Mouse (Mus musculus): ENCODE results near the gene Mcm2. TPM values are rescaled to one million over a fixed set of nuclear protein-coding genes. Genes with fewer than 3 reads are reported as not detected.

Mcm2 gene
- polyA plus RNA-seq, 1 experiment = 45.7 TPM

DNA sequence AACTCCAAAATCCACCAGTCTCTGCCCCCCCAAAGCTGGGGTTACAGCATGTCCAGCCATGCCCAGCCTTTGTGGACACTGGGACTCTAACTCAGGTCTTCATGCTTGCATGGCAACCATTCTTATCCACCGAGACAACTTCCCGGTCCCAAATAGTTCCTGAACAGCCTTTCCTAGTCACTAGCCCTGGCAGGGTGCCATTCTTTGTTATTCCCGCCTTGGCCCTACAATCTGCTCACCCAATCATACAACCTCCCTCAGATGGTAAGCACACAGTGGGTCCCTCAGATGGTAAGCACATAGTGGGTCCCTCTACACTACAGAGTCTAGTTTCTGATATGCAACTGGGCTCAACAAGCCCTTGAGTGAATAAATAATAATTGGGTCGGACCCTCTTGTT is 28.0 kb downstream of the Mcm2 start:
- peak; percentile 56 for DNase-seq (ENCODE audit: low read depth)

DNA sequence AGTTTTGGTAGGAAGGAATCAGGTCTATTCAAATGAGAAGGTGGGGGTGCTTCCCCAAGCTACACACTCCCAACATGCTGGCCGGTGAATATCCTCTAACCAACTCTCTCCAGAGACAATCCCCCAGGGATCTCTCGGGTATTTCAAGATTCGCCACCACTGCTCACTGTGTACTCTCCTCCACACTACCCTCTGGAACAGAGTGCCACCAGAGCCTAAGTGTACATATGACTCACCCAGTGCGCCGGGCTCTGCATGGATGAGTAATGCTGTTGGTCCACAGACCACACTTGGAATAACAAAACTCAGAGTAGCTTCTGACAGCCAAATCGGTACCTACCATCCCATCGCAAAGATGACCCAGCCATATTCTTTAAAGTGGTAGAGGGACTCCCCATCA is 29.1 kb downstream of the Mcm2 start:
- no peak for DNase-seq (ENCODE audit: low read depth)
- no peak for TF ChIP-seq POLR2A (IDR thresholded peaks at IDR 0.05; ENCODE audit: borderline replicate concordance, extremely low read depth, insufficient read depth, insufficient read length, poor library complexity, severe bottlenecking)

More for the DNA sequence above, 28.0 kb downstream of the Mcm2 start:
- TF ChIP-seq CTCF (IDR thresholded peaks at IDR 0.05; ENCODE audit: borderline replicate concordance, extremely low read depth, insufficient read depth, insufficient read length) = no peak
- no peak for TF ChIP-seq POLR2A (IDR thresholded peaks at IDR 0.05; ENCODE audit: borderline replicate concordance, extremely low read depth, insufficient read depth, insufficient read length, poor library complexity, severe bottlenecking)

DNA sequence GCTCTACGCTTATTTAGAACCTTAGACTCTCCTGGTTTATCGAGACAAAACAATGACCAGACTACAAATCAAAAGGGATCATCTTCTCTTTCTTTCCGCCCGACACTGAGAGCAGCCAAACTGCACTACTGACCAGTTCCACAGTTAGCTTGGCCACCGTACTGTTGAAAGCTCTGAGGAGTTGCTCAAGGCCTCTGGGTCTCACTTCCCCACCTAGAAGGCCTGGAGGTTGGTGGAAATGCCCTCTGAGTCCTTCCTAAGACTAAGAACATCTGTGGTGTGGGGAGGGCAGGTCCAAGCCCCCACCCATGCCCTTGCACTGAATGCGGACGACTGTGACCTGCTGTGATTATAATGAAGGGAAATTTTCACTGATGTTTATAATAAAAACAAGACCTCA is 32.9 kb downstream of the Mcm2 start:
- DNase-seq (ENCODE audit: low read depth) = no peak
- TF ChIP-seq POLR2A (IDR thresholded peaks at IDR 0.05; ENCODE audit: borderline replicate concordance, extremely low read depth, insufficient read depth, insufficient read length, poor library complexity, severe bottlenecking) (no peak), CTCF (IDR thresholded peaks at IDR 0.05; ENCODE audit: borderline replicate concordance, extremely low read depth, insufficient read depth, insufficient read length) (no peak)

DNA sequence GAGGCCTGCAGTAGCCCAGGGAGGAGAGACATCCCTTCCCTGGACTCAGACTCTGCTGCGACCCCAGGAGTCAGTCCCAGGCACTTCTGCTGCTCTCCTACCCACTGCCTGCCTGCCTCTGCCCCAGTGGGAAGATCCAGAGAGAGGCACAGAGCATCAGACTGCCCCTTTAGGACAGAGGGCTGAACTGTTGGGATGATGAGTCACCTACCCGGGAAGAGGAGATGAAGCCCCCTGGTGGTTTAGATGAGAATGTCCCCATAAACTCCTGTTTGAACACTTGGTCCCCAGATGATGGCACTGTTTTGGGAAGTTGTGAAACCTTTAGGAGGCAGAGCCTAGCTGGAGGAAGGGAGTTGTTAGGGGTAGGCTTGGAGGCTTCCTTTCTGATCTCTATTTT is 37.7 kb downstream of the Mcm2 start:
- DNase-seq (ENCODE audit: low read depth) = peak; percentile 54
- peak; percentile 52; the same call in 1 of the 2 replicates for TF ChIP-seq CTCF (IDR thresholded peaks at IDR 0.05; ENCODE audit: borderline replicate concordance, extremely low read depth, insufficient read depth, insufficient read length)
- no peak for TF ChIP-seq POLR2A (IDR thresholded peaks at IDR 0.05; ENCODE audit: borderline replicate concordance, extremely low read depth, insufficient read depth, insufficient read length, poor library complexity, severe bottlenecking)

DNA sequence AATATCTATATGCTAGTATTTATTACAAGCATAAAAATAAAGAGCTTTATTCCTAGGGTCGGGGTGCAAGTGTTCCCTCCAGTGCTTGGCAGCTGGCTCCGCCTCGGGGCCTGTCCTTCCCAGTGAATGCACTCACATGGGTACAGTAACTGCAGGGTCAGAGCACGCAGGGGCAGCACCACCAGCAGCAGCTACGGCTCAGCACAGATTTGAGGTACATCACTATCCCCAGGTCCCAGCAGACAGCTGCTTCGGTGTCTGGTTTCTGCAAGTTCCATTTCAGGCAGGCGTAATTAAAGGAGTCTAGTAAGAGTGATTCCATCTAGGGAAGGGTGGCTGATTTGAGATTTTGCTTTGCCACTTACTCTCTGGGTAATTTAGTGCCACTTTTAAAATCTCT is 40.2 kb downstream of the Mcm2 start:
- no peak for TF ChIP-seq CTCF (IDR thresholded peaks at IDR 0.05; ENCODE audit: borderline replicate concordance, extremely low read depth, insufficient read depth, insufficient read length)
- no peak for TF ChIP-seq POLR2A (IDR thresholded peaks at IDR 0.05; ENCODE audit: borderline replicate concordance, extremely low read depth, insufficient read depth, insufficient read length, poor library complexity, severe bottlenecking)
- DNase-seq (ENCODE audit: low read depth) = no peak

DNA sequence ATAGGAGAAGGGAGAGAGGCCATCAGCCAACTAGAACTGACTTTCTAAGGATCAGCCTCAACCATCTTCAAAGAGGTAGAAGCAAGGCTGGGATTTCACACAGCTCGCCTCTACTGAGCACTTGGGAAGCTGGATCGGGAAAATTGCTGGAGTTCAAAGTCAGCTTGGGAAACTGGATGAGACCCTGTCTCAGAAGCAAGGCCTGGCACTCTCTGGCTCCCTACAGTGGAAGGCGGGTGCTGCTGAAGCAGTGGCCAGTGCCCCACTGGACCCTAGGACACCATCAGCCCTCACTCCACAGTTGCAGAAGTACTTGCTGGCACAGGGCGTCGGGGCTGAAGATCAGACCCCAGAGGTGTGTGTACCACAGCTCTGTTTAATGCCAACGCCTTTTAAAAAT is 40.8 kb downstream of the Mcm2 start:
- TF ChIP-seq POLR2A (IDR thresholded peaks at IDR 0.05; ENCODE audit: borderline replicate concordance, extremely low read depth, insufficient read depth, insufficient read length, poor library complexity, severe bottlenecking) (no peak), CTCF (IDR thresholded peaks at IDR 0.05; ENCODE audit: borderline replicate concordance, extremely low read depth, insufficient read depth, insufficient read length) (no peak)
- no peak for DNase-seq (ENCODE audit: low read depth)

DNA sequence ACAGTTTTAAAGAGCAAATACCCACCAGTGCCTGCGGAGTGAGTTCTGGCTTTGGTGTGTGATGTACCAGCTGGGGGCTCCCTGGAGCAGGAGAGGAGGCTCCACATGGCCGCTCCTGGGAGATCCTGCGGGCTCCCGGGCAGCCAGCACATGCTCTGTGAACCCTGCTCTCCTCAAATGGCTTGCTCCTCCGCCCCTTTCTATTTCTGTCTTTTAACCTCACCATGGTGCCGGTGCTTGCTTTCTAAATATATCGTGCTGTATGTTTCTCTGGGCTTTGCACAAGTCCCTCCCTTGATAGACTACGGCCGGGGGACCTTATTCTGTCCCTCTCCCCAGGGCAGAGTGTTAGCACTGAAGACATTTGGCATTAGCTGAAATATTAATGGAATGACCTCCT is 41.3 kb downstream of the Mcm2 start:
- TF ChIP-seq POLR2A (IDR thresholded peaks at IDR 0.05; ENCODE audit: borderline replicate concordance, extremely low read depth, insufficient read depth, insufficient read length, poor library complexity, severe bottlenecking) (no peak), CTCF (IDR thresholded peaks at IDR 0.05; ENCODE audit: borderline replicate concordance, extremely low read depth, insufficient read depth, insufficient read length) (no peak)
- no peak for DNase-seq (ENCODE audit: low read depth)

DNA sequence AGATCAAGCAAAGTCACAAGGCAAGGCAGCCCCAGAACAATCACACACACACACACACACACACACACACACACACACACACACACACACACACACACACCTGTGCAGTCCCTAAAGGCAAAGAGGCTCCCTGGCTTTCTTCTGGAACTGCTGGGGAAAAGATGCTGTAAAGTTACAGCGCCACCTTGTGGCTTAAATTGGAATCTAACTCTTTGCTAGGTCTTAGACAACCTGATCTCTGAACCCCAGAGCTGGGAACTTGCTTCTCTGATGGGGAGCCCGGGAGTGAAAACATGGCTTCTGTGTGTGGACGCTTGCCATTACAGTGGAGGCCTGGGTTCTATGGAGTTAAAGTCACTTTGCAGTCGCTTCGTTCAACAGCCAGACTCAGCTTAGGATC is 42.9 kb downstream of the Mcm2 start:
- no peak for TF ChIP-seq POLR2A (IDR thresholded peaks at IDR 0.05; ENCODE audit: borderline replicate concordance, extremely low read depth, insufficient read depth, insufficient read length, poor library complexity, severe bottlenecking)
- TF ChIP-seq CTCF (IDR thresholded peaks at IDR 0.05; ENCODE audit: borderline replicate concordance, extremely low read depth, insufficient read depth, insufficient read length) = peak; percentile 69; the same call in 1 of the 2 replicates
- peak; percentile 75 for DNase-seq (ENCODE audit: low read depth)

DNA sequence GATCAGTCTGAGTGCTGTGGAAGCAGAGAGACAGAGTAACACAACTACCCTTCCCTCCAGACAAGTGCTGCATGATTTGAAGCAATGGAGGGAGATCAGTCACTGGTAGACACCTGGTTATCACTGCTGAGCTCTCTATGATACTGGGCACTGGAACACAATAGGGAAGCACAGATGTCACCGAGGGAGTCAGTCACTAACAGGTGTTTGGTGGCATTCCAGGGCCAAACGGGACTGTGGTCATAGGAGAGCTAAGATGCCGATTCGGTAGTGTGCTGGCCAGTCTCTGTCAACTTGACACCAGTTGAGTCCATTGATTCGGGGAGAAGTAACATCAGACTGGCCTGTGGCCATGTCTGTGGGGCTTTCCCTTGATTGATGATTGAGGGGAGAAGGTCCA is 44.1 kb downstream of the Mcm2 start:
- DNase-seq (ENCODE audit: low read depth) = no peak
- TF ChIP-seq POLR2A (IDR thresholded peaks at IDR 0.05; ENCODE audit: borderline replicate concordance, extremely low read depth, insufficient read depth, insufficient read length, poor library complexity, severe bottlenecking) (no peak), CTCF (IDR thresholded peaks at IDR 0.05; ENCODE audit: borderline replicate concordance, extremely low read depth, insufficient read depth, insufficient read length) (no peak)

DNA sequence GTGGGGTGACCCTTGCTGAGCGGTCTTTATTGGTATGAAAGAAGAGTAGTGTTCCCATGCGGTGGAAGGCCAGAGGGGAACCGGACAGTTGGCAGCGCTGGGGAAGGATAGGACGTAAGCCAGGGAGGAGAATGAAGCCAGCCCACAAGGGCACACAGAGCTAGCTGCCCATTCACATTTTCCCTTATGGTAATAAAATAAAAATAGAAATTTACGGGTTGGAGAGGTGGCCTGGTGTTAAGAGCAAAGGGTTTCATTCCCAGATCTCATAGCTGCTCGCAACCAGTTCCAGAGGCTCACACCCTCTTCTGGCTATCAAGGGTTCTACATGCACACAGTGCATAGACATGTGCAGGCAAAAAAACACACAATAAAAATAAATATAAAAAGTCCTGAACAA is 48.5 kb downstream of the Mcm2 start:
- TF ChIP-seq POLR2A (IDR thresholded peaks at IDR 0.05; ENCODE audit: borderline replicate concordance, extremely low read depth, insufficient read depth, insufficient read length, poor library complexity, severe bottlenecking) = no peak
- TF ChIP-seq CTCF (IDR thresholded peaks at IDR 0.05; ENCODE audit: borderline replicate concordance, extremely low read depth, insufficient read depth, insufficient read length) = no peak
- no peak for DNase-seq (ENCODE audit: low read depth)

DNA sequence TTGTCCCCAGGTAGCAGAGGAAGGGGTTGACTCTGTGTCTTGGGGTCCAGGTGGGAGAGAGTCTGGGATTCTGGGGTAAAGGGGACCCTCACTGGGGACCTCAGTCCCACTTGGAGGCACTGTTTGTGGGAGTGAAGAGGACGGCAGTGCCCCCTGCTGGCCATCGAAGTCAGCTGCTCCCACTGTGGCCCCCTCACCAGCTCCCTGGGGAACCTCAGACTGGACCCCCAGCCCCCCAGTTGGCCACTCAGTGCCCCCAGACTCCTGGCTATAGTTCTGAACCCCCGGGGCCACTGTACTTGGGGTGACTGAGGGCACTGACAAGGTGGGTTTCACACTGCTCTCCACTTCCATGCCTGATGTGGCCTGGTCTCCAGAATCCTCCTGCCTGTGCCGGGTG is 49.3 kb downstream of the Mcm2 start:
- DNase-seq (ENCODE audit: low read depth) = no peak

DNA sequence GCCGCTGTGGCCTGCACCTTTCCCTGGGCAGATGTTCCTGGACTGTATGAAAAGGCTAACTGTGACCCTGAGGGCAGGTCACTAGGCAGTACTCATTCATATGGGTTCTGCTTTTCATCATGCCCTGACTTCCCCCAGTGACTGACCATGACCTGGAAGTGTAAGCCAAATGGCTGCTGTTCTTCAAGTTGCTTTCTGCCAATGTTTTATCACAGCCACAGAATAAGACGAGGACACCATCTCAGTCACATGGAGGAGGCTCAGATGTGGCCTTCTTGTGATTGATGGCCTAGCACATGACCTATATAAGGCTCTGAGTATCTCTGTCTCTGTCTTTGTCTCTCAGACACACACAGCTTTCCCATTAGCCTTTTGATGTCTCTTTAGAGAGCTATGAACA is 51.0 kb downstream of the Mcm2 start:
- no peak for TF ChIP-seq POLR2A (IDR thresholded peaks at IDR 0.05; ENCODE audit: borderline replicate concordance, extremely low read depth, insufficient read depth, insufficient read length, poor library complexity, severe bottlenecking)
- no peak for TF ChIP-seq CTCF (IDR thresholded peaks at IDR 0.05; ENCODE audit: borderline replicate concordance, extremely low read depth, insufficient read depth, insufficient read length)
- DNase-seq (ENCODE audit: low read depth) = no peak

More for the DNA sequence above, 49.3 kb downstream of the Mcm2 start:
- TF ChIP-seq CTCF (IDR thresholded peaks at IDR 0.05; ENCODE audit: borderline replicate concordance, extremely low read depth, insufficient read depth, insufficient read length) (peak; percentile 58; the same call in 1 of the 2 replicates), POLR2A (IDR thresholded peaks at IDR 0.05; ENCODE audit: borderline replicate concordance, extremely low read depth, insufficient read depth, insufficient read length, poor library complexity, severe bottlenecking) (no peak)

Data from brain, embryonic 14.5 days (tissue).